Mouse (Mus musculus): ENCODE results near the gene Alcam.

DNA sequence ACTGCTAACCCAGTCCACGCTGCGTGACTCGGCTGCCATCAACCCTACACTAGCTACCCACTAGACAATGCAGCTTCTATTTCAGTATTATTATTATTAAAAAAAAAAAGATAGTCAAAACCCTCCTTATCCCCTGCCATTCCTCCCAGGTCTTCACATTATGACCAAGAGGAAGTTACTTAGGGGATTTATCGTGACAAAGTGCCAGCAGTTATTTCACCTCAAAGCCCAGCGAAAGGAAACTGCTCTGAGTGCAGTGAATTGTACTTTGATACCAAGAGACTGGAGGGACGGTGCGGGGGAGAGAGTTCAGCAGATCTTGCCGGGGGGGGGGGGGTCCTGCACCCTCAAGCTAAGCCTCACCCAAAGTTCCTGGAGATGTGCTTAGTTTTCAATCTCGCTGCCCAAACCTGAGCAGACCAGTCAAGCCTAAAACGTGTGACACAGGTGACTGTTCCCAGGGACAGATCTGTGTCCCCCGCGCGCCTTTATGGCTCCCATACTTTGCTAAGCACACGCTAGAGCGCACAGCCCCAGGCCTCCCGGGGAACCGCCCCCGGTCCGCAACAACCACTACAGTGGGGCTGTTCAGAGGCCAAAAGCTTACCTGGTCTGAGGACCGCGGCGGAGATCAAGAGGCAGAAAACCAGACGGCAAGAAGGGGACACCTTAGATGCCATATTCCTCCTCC, 1.9 kb downstream of the Alcam start:
- TF ChIP-seq CTCF (IDR thresholded peaks at IDR 0.05) (no peak), POLR2A (IDR thresholded peaks at IDR 0.05; ENCODE audit: insufficient read depth, low read depth, low read length) (no peak)
